Mouse (Mus musculus) spleen, adult 2 months (tissue): ENCODE data around the gene Rpl9. TPM values are rescaled to one million over a fixed set of nuclear protein-coding genes. Genes with fewer than 3 reads are reported as not detected.

ENCODE experiments used
- DNase-seq, 2 experiments: peaks; one replicate each; pipeline versions ENCODE4 v3.0.0 to v3.0.0-alpha.2; 2012 to 2021; ENCODE audit warnings: low spot score in 2 of 2, low read depth in 1 of 2
- H3K27ac ChIP-seq: fragments of 200-500 bp; 2 replicates; pipeline ENCODE4 v1.5.1; 2012; ENCODE audit warnings: low read length, inconsistent platforms; ENCODE audit not compliant: insufficient read depth
- H3K27me3 ChIP-seq: fragments of 200-500 bp; 2 replicates; pipeline ENCODE4 v1.6.1; 2012; ENCODE audit warnings: mild to moderate bottlenecking, moderate library complexity, low read length, inconsistent platforms; ENCODE audit not compliant: control insufficient read depth, insufficient read depth
- H3K36me3 ChIP-seq: fragments of 200-500 bp; 2 replicates; pipeline ENCODE4 v1.6.1; 2012; ENCODE audit warnings: mild to moderate bottlenecking, low read length, inconsistent platforms; ENCODE audit not compliant: control insufficient read depth, insufficient read depth
- H3K4me1 ChIP-seq: fragments of 200-500 bp; 2 replicates; pipeline ENCODE4 v1.6.1; 2011; ENCODE audit warnings: inconsistent platforms; ENCODE audit not compliant: control insufficient read depth, insufficient read depth, insufficient read length
- H3K4me3 ChIP-seq: fragments of 200-500 bp; 2 replicates; pipeline ENCODE4 v1.5.1; 2011; ENCODE audit warnings: mild to moderate bottlenecking, inconsistent platforms; ENCODE audit not compliant: insufficient read depth, insufficient read length; ENCODE audit errors: extremely low read depth
- CTCF ChIP-seq: fragments of 200-500 bp; IDR thresholded peaks from 2 replicates; pipeline ENCODE4 v1.5.1; 2011; ENCODE audit warnings: mild to moderate bottlenecking, inconsistent platforms; ENCODE audit not compliant: insufficient read depth, insufficient read length, insufficient replicate concordance; ENCODE audit errors: extremely low read depth
- POLR2A ChIP-seq: fragments of 200-500 bp; IDR thresholded peaks from 2 replicates; pipeline ENCODE4 v1.6.1; 2011; ENCODE audit warnings: low read depth, low read length, inconsistent platforms
- WGBS: fragments of 180-500 bp; shearing (Covaris S2); methylation state at CpG from one replicate; pipeline ENCODE4 v1.1.7; 2018; 5-methylcytosine and 5-hydroxymethylcytosine counted together
- polyA plus RNA-seq: library from polyadenylated mRNA; depleted of rRNA; stranded (reverse); fragments of >200 nt; gene quantifications from 2 replicates; pipeline ENCODE4 v1.2.3, GENCODE M21; 2012

Gene Rpl9
- polyA plus RNA-seq, 1 experiment, result 173 TPM

- Histone ChIP-seq H3K27me3 (no peaks in the 10 kb centered on the region), H3K36me3 (no peaks in the 10 kb centered on the region), H3K4me3 (no peak overlapping the region), H3K27ac (no peak overlapping the region), H3K4me1 (no peaks in the 10 kb centered on the region)
- WGBS, result 87% methylated on average over 7 of the region's 7 CpGs
- no peak for DNase-seq
- TF ChIP-seq POLR2A (no peak), CTCF (no peak)
Observed at GRCm38 (mm10) chr5:65374746-65375145, 16.5 kb downstream of the Rpl9 start.

GRCm38 (mm10) chr5:65371551-65371950 is 19.7 kb downstream of the Rpl9 start:
- TF ChIP-seq POLR2A (no peak), CTCF (no peak)
- no peak overlapping the region for H3K4me3 ChIP-seq
- WGBS, result 93% methylated on average over 7 of the region's 7 CpGs
- H3K4me1 ChIP-seq, result no peaks in the 10 kb centered on the region
- H3K36me3 ChIP-seq, result no peaks in the 10 kb centered on the region
- H3K27me3 ChIP-seq, result no peaks in the 10 kb centered on the region
- DNase-seq, result no peak
- no peak overlapping the region for H3K27ac ChIP-seq

GRCm38 (mm10) chr5:65367837-65368236 is 23.4 kb downstream of the Rpl9 start:
- DNase-seq, result no peak
- no peak overlapping the region for H3K4me3 ChIP-seq
- 82% methylated on average over 11 of the region's 11 CpGs for WGBS

GRCm38 (mm10) chr5:65357771-65358170 is 33.5 kb downstream of the Rpl9 start:
- no peak overlapping the region for H3K27ac ChIP-seq
- TF ChIP-seq CTCF, result no peak
- TF ChIP-seq POLR2A, result no peak
- H3K36me3 ChIP-seq, result no peaks in the 10 kb centered on the region
- no peaks in the 10 kb centered on the region for H3K4me1 ChIP-seq
- no peaks in the 10 kb centered on the region; the same call in 1 of the 2 replicates for H3K27me3 ChIP-seq
- no peak for DNase-seq
- H3K4me3 ChIP-seq, result no peak overlapping the region
- 61% methylated on average over 3 of the region's 3 CpGs for WGBS

More at GRCm38 (mm10) chr5:65367837-65368236, 23.4 kb downstream of the Rpl9 start:
- TF ChIP-seq POLR2A (no peak), CTCF (no peak)
- no peak overlapping the region for H3K27ac ChIP-seq
- no peaks in the 10 kb centered on the region for H3K36me3 ChIP-seq
- H3K27me3 ChIP-seq, result no peaks in the 10 kb centered on the region
- H3K4me1 ChIP-seq, result no peaks in the 10 kb centered on the region

- no peak overlapping the region for H3K27ac ChIP-seq
- no peaks in the 10 kb centered on the region; the same call in 1 of the 2 replicates for H3K27me3 ChIP-seq
- H3K36me3 ChIP-seq, result no peaks in the 10 kb centered on the region
- no peak overlapping the region for H3K4me3 ChIP-seq
- H3K4me1 ChIP-seq, result no peaks in the 10 kb centered on the region
- no peak for DNase-seq
- TF ChIP-seq POLR2A, result no peak
- 90% methylated on average over 6 of the region's 6 CpGs for WGBS
Observed at GRCm38 (mm10) chr5:65356851-65357250, 34.4 kb downstream of the Rpl9 start.

GRCm38 (mm10) chr5:65354985-65355384 is 36.3 kb downstream of the Rpl9 start:
- Histone ChIP-seq H3K4me1 (no peaks in the 10 kb centered on the region), H3K4me3 (no peak overlapping the region), H3K27ac (no peak overlapping the region), H3K36me3 (no peaks in the 10 kb centered on the region), H3K27me3 (no peaks in the 10 kb centered on the region; the same call in 1 of the 2 replicates)
- no peak for DNase-seq
- TF ChIP-seq POLR2A (no peak), CTCF (no peak)
- 81% methylated on average over 5 of the region's 5 CpGs for WGBS

GRCm38 (mm10) chr5:65354097-65354496 is 37.1 kb downstream of the Rpl9 start:
- TF ChIP-seq CTCF (no peak), POLR2A (no peak)
- Histone ChIP-seq H3K27me3 (no peaks in the 10 kb centered on the region), H3K4me1 (no peaks in the 10 kb centered on the region), H3K4me3 (no peak overlapping the region), H3K36me3 (no peaks in the 10 kb centered on the region), H3K27ac (no peak overlapping the region)
- 77% methylated on average over 3 of the region's 3 CpGs for WGBS
- no peak for DNase-seq
